Mouse (Mus musculus): ENCODE measurements at regions not wholly inside any gene's neighbourhood (a gene's known extent, or its start where the extent isn't known, plus 50 kb on each side); places are given as distances from the start of the nearest gene placed in this dataset.

- H3K4me1 ChIP-seq = peaks cover 7% of the 10 kb centered on the region
- H3K27ac ChIP-seq = no peak overlapping the region
- no peak overlapping the region for H3K4me3 ChIP-seq
- H3K36me3 ChIP-seq (ENCODE audit: poor library complexity, severe bottlenecking) = no peaks in the 10 kb centered on the region
- H3K27me3 ChIP-seq = no peaks in the 10 kb centered on the region
- no peak overlapping the region for H3K4me2 ChIP-seq
- no peak for ATAC-seq
- no peaks in the 10 kb centered on the region for H3K9me3 ChIP-seq (replicated peaks)
- no peak overlapping the region for H3K9ac ChIP-seq
- WGBS = 91% methylated on average over 3 of the region's 3 CpGs
Measured at GRCm38 (mm10) chr17:82927681-82928080, 287.4 kb upstream of the Pkdcc start.

GRCm38 (mm10) chr17:82929511-82929910, 285.6 kb upstream of the Pkdcc start:
- ATAC-seq = peak; percentile 85
- H3K27ac ChIP-seq = no peak overlapping the region
- H3K9me3 ChIP-seq (replicated peaks) = no peaks in the 10 kb centered on the region

GRCm38 (mm10) chr17:82930738-82931137, 284.4 kb upstream of the Pkdcc start:
- WGBS = 62% methylated on average over 1 of the region's 1 CpGs
- Histone ChIP-seq H3K27ac (no peak overlapping the region), H3K4me2 (no peak overlapping the region), H3K4me1 (peaks cover 7% of the 10 kb centered on the region), H3K27me3 (no peaks in the 10 kb centered on the region), H3K4me3 (no peak overlapping the region), H3K9ac (no peak overlapping the region), H3K36me3 (ENCODE audit: poor library complexity, severe bottlenecking) (no peaks in the 10 kb centered on the region), H3K9me3 (replicated peaks) (no peaks in the 10 kb centered on the region)
- ATAC-seq = no peak

More at GRCm38 (mm10) chr17:82929511-82929910, 285.6 kb upstream of the Pkdcc start:
- H3K4me3 ChIP-seq = no peak overlapping the region
- H3K4me2 ChIP-seq = no peak overlapping the region
- 20% methylated on average over 3 of the region's 3 CpGs for WGBS
- H3K4me1 ChIP-seq = peaks cover 7% of the 10 kb centered on the region
- H3K27me3 ChIP-seq = no peaks in the 10 kb centered on the region
- no peaks in the 10 kb centered on the region for H3K36me3 ChIP-seq (ENCODE audit: poor library complexity, severe bottlenecking)
- no peak overlapping the region for H3K9ac ChIP-seq

GRCm38 (mm10) chr17:82931476-82931875, 283.6 kb upstream of the Pkdcc start:
- Histone ChIP-seq H3K27ac (no peak overlapping the region), H3K36me3 (ENCODE audit: poor library complexity, severe bottlenecking) (no peaks in the 10 kb centered on the region), H3K4me2 (no peak overlapping the region), H3K4me3 (no peak overlapping the region), H3K4me1 (peaks cover 7% of the 10 kb centered on the region), H3K9me3 (replicated peaks) (no peaks in the 10 kb centered on the region), H3K9ac (no peak overlapping the region), H3K27me3 (no peaks in the 10 kb centered on the region)
- no peak for ATAC-seq
- WGBS = 98% methylated on average over 4 of the region's 4 CpGs

- no peak for ATAC-seq
- H3K9ac ChIP-seq = no peak overlapping the region
- H3K27me3 ChIP-seq = no peaks in the 10 kb centered on the region
- H3K4me3 ChIP-seq = no peak overlapping the region
- no peak overlapping the region for H3K27ac ChIP-seq
- no peaks in the 10 kb centered on the region for H3K4me1 ChIP-seq
- WGBS = 70% methylated on average over 3 of the region's 3 CpGs
- no peaks in the 10 kb centered on the region for H3K9me3 ChIP-seq (replicated peaks)
- H3K4me2 ChIP-seq = no peak overlapping the region
- H3K36me3 ChIP-seq (ENCODE audit: poor library complexity, severe bottlenecking) = no peaks in the 10 kb centered on the region
Measured at GRCm38 (mm10) chr17:82936836-82937235, 278.3 kb upstream of the Pkdcc start.

GRCm38 (mm10) chr17:82946083-82946482, 269.0 kb upstream of the Pkdcc start:
- Histone ChIP-seq H3K9ac (no peak overlapping the region), H3K4me2 (no peak overlapping the region), H3K36me3 (ENCODE audit: poor library complexity, severe bottlenecking) (no peaks in the 10 kb centered on the region), H3K27me3 (no peaks in the 10 kb centered on the region), H3K4me1 (no peaks in the 10 kb centered on the region), H3K9me3 (replicated peaks) (no peaks in the 10 kb centered on the region), H3K4me3 (no peak overlapping the region), H3K27ac (no peak overlapping the region)
- no peak for ATAC-seq
- WGBS = 71% methylated on average over 4 of the region's 4 CpGs

- WGBS = 38% methylated on average over 4 of the region's 4 CpGs
- H3K27me3 ChIP-seq = no peaks in the 10 kb centered on the region
- H3K27ac ChIP-seq = no peak overlapping the region
- H3K4me2 ChIP-seq = no peak overlapping the region
- H3K4me3 ChIP-seq = no peak overlapping the region
- no peak overlapping the region for H3K9ac ChIP-seq
- no peaks in the 10 kb centered on the region for H3K9me3 ChIP-seq (replicated peaks)
- ATAC-seq = no peak
- H3K36me3 ChIP-seq (ENCODE audit: poor library complexity, severe bottlenecking) = no peaks in the 10 kb centered on the region
- no peaks in the 10 kb centered on the region for H3K4me1 ChIP-seq
Measured at GRCm38 (mm10) chr17:82949794-82950193, 265.3 kb upstream of the Pkdcc start.

- no peak for ATAC-seq
- Histone ChIP-seq H3K9me3 (replicated peaks) (no peaks in the 10 kb centered on the region), H3K4me1 (no peaks in the 10 kb centered on the region), H3K4me2 (no peak overlapping the region), H3K4me3 (no peak overlapping the region), H3K9ac (no peak overlapping the region), H3K36me3 (ENCODE audit: poor library complexity, severe bottlenecking) (no peaks in the 10 kb centered on the region), H3K27me3 (no peaks in the 10 kb centered on the region), H3K27ac (no peak overlapping the region)
- WGBS = 71% methylated on average over 14 of the region's 14 CpGs
Measured at GRCm38 (mm10) chr17:82950268-82950667, 264.8 kb upstream of the Pkdcc start.

GRCm38 (mm10) chr17:82957409-82957808, 257.7 kb upstream of the Pkdcc start:
- Histone ChIP-seq H3K27me3 (no peaks in the 10 kb centered on the region), H3K27ac (no peak overlapping the region), H3K9ac (no peak overlapping the region), H3K4me2 (no peak overlapping the region), H3K4me3 (no peak overlapping the region), H3K9me3 (replicated peaks) (no peaks in the 10 kb centered on the region), H3K4me1 (no peaks in the 10 kb centered on the region), H3K36me3 (ENCODE audit: poor library complexity, severe bottlenecking) (no peaks in the 10 kb centered on the region)
- 45% methylated on average over 4 of the region's 4 CpGs for whole genome bisulfite sequencing
- ATAC-seq = peak; percentile 86

GRCm38 (mm10) chr17:82963374-82963773, 251.7 kb upstream of the Pkdcc start:
- no peaks in the 10 kb centered on the region for H3K27me3 ChIP-seq
- H3K4me3 ChIP-seq = no peak overlapping the region
- WGBS = 85% methylated on average over 3 of the region's 3 CpGs
- no peak overlapping the region for H3K9ac ChIP-seq
- H3K36me3 ChIP-seq (ENCODE audit: poor library complexity, severe bottlenecking) = no peaks in the 10 kb centered on the region
- no peaks in the 10 kb centered on the region for H3K9me3 ChIP-seq (replicated peaks)
- H3K27ac ChIP-seq = no peak overlapping the region
- H3K4me2 ChIP-seq = no peak overlapping the region
- no peak for ATAC-seq
- H3K4me1 ChIP-seq = no peaks in the 10 kb centered on the region

GRCm38 (mm10) chr17:82999710-83000109, 215.4 kb upstream of the Pkdcc start:
- H3K27ac ChIP-seq = no peak overlapping the region
- WGBS = 83% methylated on average over 10 of the region's 10 CpGs
- H3K27me3 ChIP-seq = no peaks in the 10 kb centered on the region
- H3K4me1 ChIP-seq = no peaks in the 10 kb centered on the region
- H3K4me3 ChIP-seq = no peak overlapping the region
- no peaks in the 10 kb centered on the region for H3K36me3 ChIP-seq (ENCODE audit: poor library complexity, severe bottlenecking)
- no peak overlapping the region for H3K9ac ChIP-seq
- no peaks in the 10 kb centered on the region for H3K9me3 ChIP-seq (replicated peaks)
- no peak for ATAC-seq
- H3K4me2 ChIP-seq = no peak overlapping the region

GRCm38 (mm10) chr17:83000411-83000810, 214.7 kb upstream of the Pkdcc start:
- no peak overlapping the region for H3K4me2 ChIP-seq
- no peaks in the 10 kb centered on the region for H3K4me1 ChIP-seq

GRCm38 (mm10) chr17:83001567-83001966, 213.5 kb upstream of the Pkdcc start:
- H3K4me2 ChIP-seq = no peak overlapping the region
- WGBS = 17% methylated on average over 2 of the region's 2 CpGs
- ATAC-seq = peak; percentile 85

More at GRCm38 (mm10) chr17:83000411-83000810, 214.7 kb upstream of the Pkdcc start:
- Histone ChIP-seq H3K27me3 (no peaks in the 10 kb centered on the region), H3K36me3 (ENCODE audit: poor library complexity, severe bottlenecking) (no peaks in the 10 kb centered on the region), H3K4me3 (no peak overlapping the region), H3K27ac (no peak overlapping the region), H3K9me3 (replicated peaks) (no peaks in the 10 kb centered on the region), H3K9ac (no peak overlapping the region)
- no peak for ATAC-seq
- 69% methylated on average over 8 of the region's 8 CpGs for WGBS

More at GRCm38 (mm10) chr17:83001567-83001966, 213.5 kb upstream of the Pkdcc start:
- no peak overlapping the region for H3K4me3 ChIP-seq
- no peak overlapping the region for H3K27ac ChIP-seq
- H3K9me3 ChIP-seq (replicated peaks) = no peaks in the 10 kb centered on the region
- H3K9ac ChIP-seq = no peak overlapping the region
- no peaks in the 10 kb centered on the region for H3K36me3 ChIP-seq (ENCODE audit: poor library complexity, severe bottlenecking)
- H3K4me1 ChIP-seq = no peaks in the 10 kb centered on the region
- H3K27me3 ChIP-seq = no peaks in the 10 kb centered on the region
